Mouse (Mus musculus): ENCODE data around the gene Clec2i.
"Not testable (repeated sequence)": the region's sequence is repeated elsewhere in the genome, so short reads cannot be mapped to it uniquely, and the experiment has no call there.

Clec2i gene

DNA sequence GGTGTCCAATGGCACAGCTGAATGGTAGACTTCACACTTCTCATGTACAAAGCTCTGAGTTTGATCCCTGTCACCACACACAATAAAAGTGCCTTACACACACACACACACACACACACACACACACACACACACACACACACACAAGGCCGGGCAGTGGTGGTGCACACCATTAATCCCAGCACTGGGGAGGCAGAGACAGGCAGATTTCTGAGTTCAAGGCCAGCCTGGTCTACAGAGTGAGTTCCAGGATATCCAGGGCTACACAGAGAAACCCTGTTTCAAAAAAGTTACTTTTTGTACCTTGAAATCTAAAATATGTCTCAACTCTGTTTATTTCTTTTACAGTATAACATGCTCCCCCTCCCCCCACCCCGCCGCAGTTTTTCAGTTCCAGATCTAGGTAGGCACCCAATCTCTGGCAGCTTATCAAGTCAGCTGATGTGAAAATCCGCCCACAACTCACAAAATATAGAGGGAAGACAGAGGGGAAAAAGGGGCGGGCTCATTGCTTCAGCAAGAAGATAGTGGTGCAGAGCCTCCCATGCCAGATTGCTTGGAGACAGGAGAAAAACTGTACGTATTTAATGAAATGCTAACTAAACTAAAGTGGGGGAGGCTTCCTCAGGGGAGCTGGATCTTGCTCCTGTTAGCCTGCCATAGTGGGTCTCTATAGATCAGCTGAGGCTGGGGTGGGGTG lies at the start of gene Clec2i:
Clec2i (plus strand) TSS at position 498 of the 700 bp plus-strand sequence.
- peak; percentile 92 for DNase-seq (ENCODE audit: low read depth, low spot score)

DNA sequence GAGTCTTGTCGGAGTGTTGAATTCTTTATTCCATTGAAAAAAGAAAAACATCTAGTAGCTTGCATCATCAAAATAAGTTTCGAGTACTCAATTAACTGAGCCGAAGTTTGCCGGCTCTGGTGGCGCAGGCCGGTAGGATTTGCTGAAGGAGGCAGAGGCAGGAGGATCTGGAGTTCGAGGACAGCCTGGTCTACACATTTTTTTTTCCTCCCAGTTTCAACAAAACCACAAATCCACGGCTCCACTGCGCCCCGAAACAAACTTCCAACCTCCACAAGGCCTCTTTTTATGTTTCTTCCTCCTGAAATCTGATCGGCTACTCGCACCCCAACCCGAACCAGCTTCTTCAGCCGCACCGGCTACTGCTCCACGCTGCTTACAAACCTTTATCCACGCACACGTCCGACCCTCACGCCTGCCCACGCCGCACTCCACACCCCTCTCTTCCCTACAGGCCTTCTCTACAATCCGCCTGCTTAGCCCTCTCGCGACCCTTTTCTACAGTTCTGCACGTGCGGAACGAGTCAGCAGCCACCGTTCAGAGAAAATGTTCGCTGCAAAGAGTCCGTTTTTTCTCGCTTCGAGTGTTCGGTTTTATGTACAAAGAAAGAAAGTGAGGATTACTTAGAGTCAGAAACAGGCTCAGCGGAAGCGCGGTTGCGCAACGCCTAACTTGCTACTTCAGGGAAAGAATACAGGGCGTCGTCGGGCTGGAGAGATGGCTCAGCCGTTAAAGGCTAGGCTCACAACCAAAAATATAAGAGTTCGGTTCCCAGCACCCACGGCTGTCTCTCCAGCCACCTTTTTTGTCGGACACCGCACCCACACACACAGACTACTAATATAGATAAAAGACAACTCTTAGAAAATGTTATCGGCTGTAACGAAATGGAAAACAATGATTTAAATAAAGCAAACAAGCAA lies 48.8 kb upstream of the Clec2i start:
- peak; percentile 93 for DNase-seq (ENCODE audit: low read depth, low spot score)

DNA sequence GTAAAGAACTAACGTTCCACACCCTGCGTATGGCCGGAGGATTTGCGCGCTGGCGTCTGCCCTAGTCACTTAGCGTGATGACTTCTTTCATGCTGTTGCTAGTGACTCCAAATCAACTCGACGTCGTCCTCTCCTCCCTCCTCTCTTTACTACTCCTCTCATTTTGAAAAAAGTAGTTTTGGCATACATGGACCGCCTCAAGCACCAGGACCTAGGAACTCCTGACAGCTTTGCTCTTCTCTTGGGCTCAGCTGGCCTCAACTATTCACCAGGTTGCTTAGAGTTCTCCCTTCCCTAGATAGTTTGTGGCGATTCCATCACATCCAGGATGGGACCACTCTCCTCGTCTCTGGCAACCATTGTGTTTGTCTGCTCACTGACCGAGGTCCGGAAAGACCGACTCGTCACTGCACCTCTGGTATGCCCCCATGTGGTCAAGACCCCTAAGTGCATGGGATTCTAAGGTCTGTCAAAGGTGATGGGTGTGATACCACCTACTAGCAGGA lies 48.1 kb upstream of the Clec2i start:
- DNase-seq (ENCODE audit: low read depth, low spot score) = peak; percentile 96

DNA sequence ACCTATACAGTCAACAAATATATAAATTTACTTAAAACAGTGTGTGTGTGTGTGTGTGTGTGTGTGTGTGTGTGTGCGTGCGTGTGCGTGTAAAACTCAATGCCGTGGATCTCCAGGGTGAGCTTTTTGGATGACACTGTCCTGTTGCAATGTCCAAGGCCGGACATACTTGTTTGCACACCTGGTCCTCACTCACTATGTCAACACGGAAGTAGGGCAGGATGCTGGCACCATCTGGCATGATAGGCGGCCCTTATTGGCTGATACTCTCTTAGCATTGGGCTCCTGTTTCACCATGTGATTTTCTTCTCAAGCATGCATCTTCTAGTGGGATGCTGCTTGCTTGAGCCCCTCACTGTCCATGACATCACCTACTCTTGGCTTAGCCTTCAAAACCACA lies 47.5 kb upstream of the Clec2i start:
- DNase-seq (ENCODE audit: low read depth, low spot score) = peak; percentile 85

DNA sequence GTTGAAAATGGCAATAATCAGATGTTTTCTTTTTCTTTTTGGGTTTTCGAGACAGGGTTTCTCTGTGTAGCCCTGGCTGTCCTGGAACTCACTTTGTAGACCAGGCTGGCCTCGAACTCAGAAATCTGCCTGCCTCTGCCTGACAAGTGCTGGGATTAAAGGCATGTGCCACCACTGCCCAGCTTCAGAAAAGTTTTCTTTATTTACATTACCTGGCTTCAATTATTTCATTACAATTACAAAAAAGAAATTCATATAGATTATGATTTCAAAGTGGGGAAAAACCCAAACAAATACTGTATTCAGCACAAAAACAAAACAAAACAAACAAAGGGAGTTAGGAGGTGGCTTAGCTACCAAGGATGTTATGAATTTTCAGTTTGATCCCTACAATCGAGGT lies 46.7 kb upstream of the Clec2i start:
- DNase-seq (ENCODE audit: low read depth, low spot score) = not testable (repeated sequence)

DNA sequence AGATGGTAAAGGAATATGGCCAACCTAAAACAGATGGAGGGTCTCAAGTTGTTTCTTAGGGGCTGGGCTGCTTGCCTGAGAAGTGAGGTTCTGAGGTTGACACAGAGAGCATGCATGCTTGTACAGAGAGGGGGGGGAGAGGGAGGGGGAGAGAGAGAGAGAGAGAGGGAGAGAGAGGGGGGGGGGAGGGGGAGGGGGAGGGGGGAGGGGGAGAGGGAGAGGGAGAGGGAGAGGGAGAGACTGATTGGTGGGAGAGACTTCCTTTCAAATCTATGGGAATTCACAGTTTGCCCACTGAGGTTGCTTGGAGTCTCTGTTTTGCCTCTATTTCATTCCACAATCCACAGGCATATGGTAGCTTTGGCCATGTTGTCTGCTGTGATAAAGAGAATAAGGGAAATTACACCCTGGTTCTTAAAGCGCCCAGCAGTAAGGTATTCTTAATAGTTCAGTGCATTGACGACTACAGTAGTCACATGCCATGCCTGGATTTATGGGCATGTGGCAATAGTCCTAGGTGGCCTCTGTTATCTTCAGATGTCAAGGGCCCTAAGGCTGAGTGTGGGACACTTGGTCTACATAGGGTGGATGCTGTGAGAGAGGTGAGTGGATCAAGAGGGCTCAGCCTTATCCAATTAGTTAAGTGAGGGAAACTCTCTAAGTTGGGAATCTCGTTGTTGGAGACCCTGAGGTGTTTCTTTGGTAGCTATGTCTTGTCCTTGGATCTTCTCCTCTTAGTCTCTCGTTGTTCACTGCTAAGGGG lies 45.9 kb upstream of the Clec2i start:
- peak; percentile 42 for DNase-seq (ENCODE audit: low read depth, low spot score)

DNA sequence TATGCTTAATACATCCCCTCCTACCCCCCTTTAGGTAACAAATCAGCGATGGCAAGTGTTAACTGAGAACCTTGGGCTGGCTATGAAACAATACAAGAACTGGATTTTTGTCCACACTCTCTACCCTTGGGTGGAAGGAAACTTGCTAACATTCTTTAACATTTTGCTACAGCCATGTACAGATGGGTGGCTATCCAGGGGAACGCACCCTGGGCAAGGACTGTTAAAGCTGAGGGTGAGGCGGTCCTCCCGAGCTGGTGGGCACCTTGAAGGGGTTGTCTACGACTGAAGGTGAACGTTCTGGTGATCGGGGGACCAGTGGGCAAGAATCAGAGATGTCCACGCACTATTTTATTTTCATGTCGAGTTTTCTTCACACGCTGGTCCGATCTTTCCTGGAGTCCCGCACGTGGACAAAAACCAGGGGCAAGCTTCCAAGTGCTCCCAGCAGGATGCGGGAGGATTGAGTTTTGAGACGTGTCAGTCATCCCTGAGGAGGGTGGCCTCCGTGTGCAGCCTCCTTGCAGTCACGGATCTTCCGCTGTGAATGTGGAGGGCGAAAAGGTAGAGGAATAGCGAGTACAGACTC lies 44.9 kb upstream of the Clec2i start:
- DNase-seq (ENCODE audit: low read depth, low spot score) = peak; percentile 74

DNA sequence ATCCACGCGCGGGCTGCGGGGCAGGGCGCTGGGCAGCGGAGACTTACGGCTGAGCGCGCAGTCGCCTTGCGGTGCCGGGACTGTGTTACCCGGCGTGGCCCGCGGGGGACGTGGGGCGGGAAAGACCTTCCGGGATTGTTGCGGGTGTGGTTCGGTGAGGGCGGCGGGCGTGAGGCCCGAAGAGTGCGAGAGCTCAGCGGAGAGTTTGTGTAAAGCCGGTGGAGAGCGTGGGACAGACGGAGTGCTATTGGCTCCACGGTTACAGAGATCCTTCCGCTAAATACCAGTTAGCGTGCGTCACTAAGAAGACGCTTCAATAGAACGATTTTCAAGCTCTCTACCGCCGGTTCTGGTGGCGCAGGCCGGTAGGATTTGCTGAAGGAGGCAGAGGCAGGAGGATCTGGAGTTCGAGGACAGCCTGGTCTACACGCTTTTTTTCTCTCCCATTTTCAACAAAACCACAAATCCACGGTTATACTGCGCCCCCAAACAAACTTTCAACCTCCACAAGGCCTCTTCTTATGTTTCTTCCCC lies 44.4 kb upstream of the Clec2i start:
- peak; percentile 98 for DNase-seq (ENCODE audit: low read depth, low spot score)

DNA sequence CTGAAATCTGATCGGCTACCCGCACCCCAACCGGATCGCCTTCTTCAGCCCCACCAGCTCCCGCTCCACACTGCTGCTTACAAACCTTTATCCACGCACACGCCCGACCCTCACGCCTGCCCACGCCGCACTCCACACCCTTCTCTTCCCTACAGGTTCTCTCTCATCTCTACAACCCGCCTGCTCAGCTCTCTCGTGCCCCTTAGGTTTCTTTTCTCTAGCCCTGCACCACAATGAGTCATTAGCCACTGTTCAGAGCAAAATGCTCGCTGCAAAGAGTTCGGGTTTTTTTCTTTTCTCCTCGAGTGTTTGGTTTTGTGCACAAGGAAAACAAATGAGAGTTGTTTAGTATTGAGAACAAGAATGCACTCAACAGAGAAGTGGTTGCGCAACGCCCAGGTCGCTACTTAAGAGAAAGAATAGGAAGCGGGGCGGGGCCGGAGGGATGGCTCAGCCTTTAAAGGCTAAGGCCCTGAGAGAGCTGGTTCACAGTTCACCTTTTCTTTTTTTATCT lies 43.9 kb upstream of the Clec2i start:
- peak; percentile 95 for DNase-seq (ENCODE audit: low read depth, low spot score)

DNA sequence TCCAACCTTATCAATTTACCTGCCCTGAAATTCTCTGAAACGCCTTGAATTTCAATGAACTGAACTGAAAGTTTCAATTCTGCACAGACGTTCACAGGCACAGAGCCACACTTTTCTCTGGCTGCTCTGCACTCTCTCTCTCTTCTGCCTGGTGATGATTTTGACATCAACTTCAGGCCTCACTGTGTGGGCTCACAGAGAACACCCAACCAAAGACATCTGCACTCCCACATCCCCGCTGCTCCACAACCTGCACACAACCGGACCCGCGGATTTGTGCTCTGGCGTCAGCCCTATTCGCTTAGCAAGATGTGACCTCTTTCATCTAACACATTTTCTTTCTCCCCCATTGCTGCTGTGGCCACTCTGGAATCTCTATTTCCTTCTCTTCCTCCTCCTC lies 43.3 kb upstream of the Clec2i start:
- DNase-seq (ENCODE audit: low read depth, low spot score) = no peak

DNA sequence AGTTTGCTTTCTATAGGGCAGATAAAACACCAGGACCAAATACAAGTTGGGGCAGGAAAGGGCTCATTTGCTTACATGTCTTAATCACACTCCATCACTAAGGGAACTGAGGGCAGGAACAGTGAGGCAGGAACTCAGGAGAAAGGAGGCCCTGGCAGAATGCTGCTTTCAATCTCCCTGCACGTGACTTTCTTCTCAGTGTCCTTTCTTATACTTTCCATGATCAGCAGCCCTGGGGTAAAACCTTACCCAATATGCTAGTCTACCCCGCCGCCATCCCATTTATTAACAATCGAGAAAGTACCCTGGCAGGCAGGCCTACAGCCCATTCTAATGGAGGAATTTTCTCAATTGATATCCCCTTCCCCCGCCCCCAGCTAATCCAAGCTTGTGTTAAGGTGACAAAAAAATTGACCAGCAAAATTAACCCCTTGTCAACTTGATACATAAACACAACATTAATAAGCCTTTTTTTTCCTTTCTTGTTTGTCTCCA lies 42.8 kb upstream of the Clec2i start:
- DNase-seq (ENCODE audit: low read depth, low spot score) = no peak

DNA sequence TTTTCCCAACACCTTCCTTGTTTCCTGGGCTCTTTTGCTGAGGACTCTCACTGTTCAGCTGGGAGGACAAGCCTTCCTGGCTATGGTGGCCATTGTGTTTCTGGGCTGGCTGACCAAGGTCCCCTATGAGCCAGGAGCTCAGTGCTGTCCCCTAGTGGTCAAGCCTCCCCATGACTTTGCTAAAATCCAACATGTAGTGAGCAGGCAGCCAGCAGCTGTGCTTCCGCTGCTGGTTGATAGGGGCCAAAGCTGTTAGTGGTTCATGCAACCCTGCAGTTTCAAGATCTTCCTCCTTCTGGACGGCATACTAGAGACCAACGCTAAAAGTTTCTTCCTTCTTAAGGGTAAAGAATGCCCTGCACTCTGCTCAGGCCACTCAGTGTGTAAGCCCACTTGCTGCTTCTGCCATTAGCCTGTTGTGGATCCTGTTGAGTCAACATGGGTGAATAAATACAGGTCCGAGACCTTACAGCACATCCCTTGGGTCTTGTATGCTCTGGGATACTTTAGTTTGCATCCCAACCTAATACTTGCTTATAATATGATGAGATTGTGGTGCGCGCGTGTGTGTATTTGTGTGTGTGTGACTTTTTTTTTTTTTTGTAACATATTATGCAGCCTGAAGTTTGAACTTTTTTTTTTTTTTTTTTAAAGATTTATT lies 41.9 kb upstream of the Clec2i start:
- DNase-seq (ENCODE audit: low read depth, low spot score) = peak; percentile 96

DNA sequence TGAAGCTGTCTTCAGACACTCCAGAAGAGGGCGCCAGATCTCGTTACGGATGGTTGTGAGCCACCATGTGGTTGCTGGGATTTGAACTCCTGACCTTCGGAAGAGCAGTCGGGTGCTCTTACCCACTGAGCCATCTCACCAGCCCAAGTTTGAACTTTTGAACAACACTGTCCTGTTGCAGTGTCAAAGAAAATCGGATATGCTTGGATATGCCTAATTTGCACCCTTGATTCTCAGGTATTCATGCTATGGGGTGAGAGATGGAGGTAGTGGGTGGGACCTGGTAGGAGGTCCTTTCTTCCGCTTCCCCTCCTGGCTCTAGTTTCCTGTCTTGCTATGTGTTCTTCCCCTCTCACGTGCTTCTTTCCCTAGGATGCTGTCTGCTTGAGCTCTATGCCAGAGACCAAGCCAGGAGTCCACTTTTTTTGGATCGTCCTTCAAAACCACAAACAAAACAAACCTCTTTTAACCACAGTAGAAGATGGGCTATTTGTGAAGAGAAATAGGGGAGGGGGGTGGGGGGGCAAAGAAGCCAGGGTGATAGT lies 41.3 kb upstream of the Clec2i start:
- no peak for DNase-seq (ENCODE audit: low read depth, low spot score)

DNA sequence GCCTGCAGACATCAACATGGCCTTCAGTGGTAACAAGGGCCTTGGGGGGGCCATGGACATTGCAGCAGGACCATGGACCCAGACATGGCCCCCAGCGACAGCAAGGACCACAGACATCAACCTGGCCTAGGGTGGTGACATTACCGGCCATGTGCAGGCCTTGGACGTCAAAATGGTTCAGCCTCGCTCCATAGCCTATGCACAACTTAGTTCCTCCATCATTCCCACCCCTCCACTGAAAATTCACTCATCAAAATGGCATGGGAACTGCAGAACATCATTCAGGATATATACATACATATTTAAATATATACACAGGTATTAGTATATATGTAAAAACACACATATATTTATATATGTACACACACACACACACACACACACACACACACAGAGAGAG lies 40.0 kb upstream of the Clec2i start:
- no peak for DNase-seq (ENCODE audit: low read depth, low spot score)

DNA sequence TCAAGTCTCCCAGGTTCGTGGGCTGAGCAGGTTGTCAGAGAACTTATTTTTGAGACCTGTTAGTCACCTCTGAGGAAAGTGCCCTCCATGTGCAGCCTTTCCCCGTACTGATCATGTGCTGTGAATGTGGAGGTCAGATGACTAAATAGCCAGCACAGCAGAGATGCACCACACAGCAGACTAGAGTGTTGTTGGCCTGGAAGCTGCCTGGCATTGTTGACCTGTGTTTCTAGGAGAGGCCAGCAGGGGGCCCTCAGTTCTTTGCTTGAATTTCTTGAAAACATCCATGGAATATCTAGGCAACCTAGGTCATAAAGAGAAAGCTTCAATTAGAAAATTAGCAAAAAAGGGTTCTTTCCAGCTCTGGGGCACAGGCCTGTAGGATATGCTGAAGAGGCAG lies 37.5 kb upstream of the Clec2i start:
- peak; percentile 67 for DNase-seq (ENCODE audit: low read depth, low spot score)

DNA sequence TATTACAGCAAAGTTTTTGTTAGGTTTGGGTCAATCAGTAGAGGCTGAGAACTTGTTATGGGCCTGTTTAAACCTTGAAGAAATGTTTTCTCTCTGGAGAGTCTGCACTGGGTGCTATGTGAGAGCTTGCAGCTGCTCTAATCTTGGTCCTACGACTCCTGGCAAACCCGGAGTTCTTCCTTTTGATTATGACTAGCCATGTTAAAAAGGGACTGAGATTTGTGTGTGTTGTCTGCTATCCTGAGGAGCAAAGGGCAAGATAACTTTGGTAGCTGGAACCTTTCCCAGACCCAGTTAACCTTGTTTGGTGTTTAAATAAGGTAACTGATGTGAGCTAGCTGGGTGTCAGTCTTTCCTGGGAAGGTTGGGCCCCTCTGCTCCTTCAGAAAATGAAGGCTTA lies 36.7 kb upstream of the Clec2i start:
- no peak for DNase-seq (ENCODE audit: low read depth, low spot score)

DNA sequence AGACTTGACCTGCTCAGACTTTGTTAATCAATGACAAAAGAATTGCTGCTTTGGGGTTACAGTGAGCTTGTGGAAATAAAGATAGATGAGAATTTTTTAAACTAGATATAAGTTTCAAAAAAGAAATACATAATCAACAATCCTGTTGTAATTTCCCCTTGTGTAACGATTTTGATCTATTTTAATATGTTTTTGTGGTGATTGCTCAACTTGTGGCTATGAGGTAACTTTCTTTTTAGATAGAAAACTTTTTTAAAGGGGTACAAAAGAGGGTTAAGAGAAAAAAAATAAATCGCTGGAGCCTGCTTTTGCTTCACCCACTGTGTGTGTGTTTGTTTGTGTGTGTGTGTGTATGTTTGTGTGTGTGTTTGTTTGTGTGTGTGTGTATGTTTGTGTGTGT lies 36.2 kb upstream of the Clec2i start:
- no peak for DNase-seq (ENCODE audit: low read depth, low spot score)

DNA sequence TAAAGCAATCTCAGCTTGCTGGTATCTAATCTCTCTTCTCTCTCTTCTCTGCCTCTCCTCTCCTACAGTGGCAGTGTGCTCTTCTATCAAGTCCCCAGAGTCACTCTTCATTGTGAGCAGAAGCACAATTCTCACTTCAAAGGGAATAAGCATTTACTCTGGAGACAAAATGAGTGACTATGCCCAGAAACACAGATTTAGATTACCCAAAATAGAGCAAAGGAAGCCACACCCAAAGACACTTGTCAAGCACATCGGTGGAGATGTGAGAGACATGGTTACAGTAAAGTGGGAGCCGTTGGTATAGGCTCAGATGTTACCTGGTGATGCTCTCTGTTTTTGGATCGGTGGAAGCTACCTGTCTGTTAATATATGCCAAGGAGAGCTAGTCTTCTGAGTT lies 34.6 kb upstream of the Clec2i start:
- DNase-seq (ENCODE audit: low read depth, low spot score) = no peak

DNA sequence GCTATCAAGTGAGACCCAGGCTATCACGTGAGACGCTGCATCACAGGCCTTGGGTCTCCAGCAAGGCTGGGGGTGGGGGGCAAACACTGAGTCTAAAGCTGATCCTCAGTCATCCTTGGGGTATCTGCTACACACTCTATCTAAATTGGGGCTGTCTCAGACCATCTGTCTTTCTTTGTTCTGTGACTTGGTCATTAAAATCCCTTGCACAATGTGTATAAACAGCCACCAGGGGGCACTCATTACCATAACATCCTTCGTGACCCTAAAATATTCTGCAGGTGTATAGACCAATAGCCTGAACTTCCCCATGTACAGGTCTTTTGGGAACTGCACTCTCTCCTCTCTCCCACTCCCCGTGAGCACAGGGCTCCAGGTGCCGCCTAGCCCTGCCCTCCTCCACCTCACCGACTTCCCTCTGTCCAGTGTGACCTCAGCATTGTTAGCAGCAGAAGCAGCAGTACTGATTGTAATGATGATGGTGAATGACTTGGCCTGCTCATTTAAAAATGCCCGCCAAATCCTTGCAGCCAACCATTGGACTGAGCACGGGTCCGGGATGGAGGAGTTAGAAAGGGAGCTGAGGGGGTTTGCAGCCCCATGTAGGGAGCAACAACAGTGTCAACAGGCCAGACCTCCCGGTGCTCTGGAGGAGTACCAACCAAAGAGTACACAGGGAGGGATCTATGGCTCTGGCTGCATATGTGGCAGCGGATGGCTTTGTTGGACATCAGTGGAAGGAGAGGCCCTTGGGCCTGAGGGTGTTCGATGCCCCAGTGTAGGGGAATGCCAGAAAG lies 33.2 kb upstream of the Clec2i start:
- DNase-seq (ENCODE audit: low read depth, low spot score) = peak; percentile 86

Data from A20 (cell line).